Mouse (Mus musculus): ENCODE data around the gene Gbgt1. TPM values are rescaled to one million over a fixed set of nuclear protein-coding genes. Genes with fewer than 3 reads are reported as not detected.

Gene Gbgt1
- polyA plus RNA-seq, 1 experiment from 2014 or later: 1.2 TPM

GRCm38 (mm10) chr2:28522166-28522565 lies 25.5 kb downstream of the Gbgt1 start:
- no peak overlapping the region for H3K4me2 ChIP-seq (replicated peaks; ENCODE audit: low read depth, low read length)
- no peak for DNase-seq (ENCODE audit: low spot score)
- no peak for ATAC-seq
- H3K9ac ChIP-seq (replicated peaks; ENCODE audit: low read depth): no peak overlapping the region
- H3K36me3 ChIP-seq (ENCODE audit: insufficient read depth, low read length): no peaks in the 10 kb centered on the region
- H3K27me3 ChIP-seq (replicated peaks; ENCODE audit: insufficient read depth, low read length): no peaks in the 10 kb centered on the region
- no peak overlapping the region for H3K27ac ChIP-seq (ENCODE audit: low read length)
- no peak for TF ChIP-seq EP300 (IDR thresholded peaks at IDR 0.05)
- no peak for TF ChIP-seq CTCF (IDR thresholded peaks at IDR 0.05)
- H3K4me1 ChIP-seq (ENCODE audit: insufficient read depth, low read depth, low read length): peaks cover 36% of the 10 kb centered on the region
- no peak overlapping the region for H3K4me3 ChIP-seq (ENCODE audit: low read depth, low read length)
- 80% methylated on average over 4 of the region's 4 CpGs for WGBS
- H3K9me3 ChIP-seq (ENCODE audit: low read length): no peaks in the 10 kb centered on the region

- Histone ChIP-seq H3K27ac (ENCODE audit: low read length) (peak overlapping the region; percentile 76; the same call in 1 of the 2 replicates), H3K9ac (replicated peaks; ENCODE audit: low read depth) (no peak overlapping the region), H3K4me2 (replicated peaks; ENCODE audit: low read depth, low read length) (no peak overlapping the region), H3K4me3 (ENCODE audit: low read depth, low read length) (no peak overlapping the region), H3K9me3 (ENCODE audit: low read length) (no peaks in the 10 kb centered on the region), H3K27me3 (replicated peaks; ENCODE audit: insufficient read depth, low read length) (no peaks in the 10 kb centered on the region), H3K36me3 (ENCODE audit: insufficient read depth, low read length) (no peaks in the 10 kb centered on the region), H3K4me1 (ENCODE audit: insufficient read depth, low read depth, low read length) (peaks cover 30% of the 10 kb centered on the region)
- 17% methylated on average over 5 of the region's 5 CpGs for WGBS
- TF ChIP-seq EP300 (IDR thresholded peaks at IDR 0.05) (0 out of 2 replicates have a peak, but pooled peaks have one; percentile 24), CTCF (IDR thresholded peaks at IDR 0.05) (no peak)
- peak; percentile 80 for ATAC-seq
- peak; percentile 96 for DNase-seq (ENCODE audit: low spot score)
Observed at GRCm38 (mm10) chr2:28523643-28524117, 27.0 kb downstream of the Gbgt1 start.

- peak overlapping the region; percentile 76 for H3K27ac ChIP-seq (ENCODE audit: low read length)
- H3K36me3 ChIP-seq (ENCODE audit: insufficient read depth, low read length): no peaks in the 10 kb centered on the region
- no peak for TF ChIP-seq CTCF (IDR thresholded peaks at IDR 0.05)
- no peak for TF ChIP-seq EP300 (IDR thresholded peaks at IDR 0.05)
Observed at GRCm38 (mm10) chr2:28524406-28524805, 27.7 kb downstream of the Gbgt1 start.

GRCm38 (mm10) chr2:28525219-28525942 lies 28.7 kb downstream of the Gbgt1 start:
- peak; percentile 85 for ATAC-seq
- Histone ChIP-seq H3K4me3 (ENCODE audit: low read depth, low read length) (no peak overlapping the region), H3K9ac (replicated peaks; ENCODE audit: low read depth) (no peak overlapping the region; the same call in 1 of the 2 replicates), H3K36me3 (ENCODE audit: insufficient read depth, low read length) (no peaks in the 10 kb centered on the region), H3K4me1 (ENCODE audit: insufficient read depth, low read depth, low read length) (peaks cover 30% of the 10 kb centered on the region), H3K4me2 (replicated peaks; ENCODE audit: low read depth, low read length) (no peak overlapping the region), H3K27me3 (replicated peaks; ENCODE audit: insufficient read depth, low read length) (no peaks in the 10 kb centered on the region), H3K9me3 (ENCODE audit: low read length) (no peaks in the 10 kb centered on the region), H3K27ac (ENCODE audit: low read length) (peak overlapping the region; percentile 76)
- TF ChIP-seq EP300 (IDR thresholded peaks at IDR 0.05) (0 out of 2 replicates have a peak, but pooled peaks have one; percentile 49), CTCF (IDR thresholded peaks at IDR 0.05) (no peak)
- WGBS: 13% methylated on average over 11 of the region's 11 CpGs
- peak; percentile 95 for DNase-seq (ENCODE audit: low spot score)

More at GRCm38 (mm10) chr2:28524406-28524805, 27.7 kb downstream of the Gbgt1 start:
- H3K4me2 ChIP-seq (replicated peaks; ENCODE audit: low read depth, low read length): no peak overlapping the region
- peaks cover 30% of the 10 kb centered on the region for H3K4me1 ChIP-seq (ENCODE audit: insufficient read depth, low read depth, low read length)
- DNase-seq (ENCODE audit: low spot score) (no peak), ATAC-seq (no peak)
- no peaks in the 10 kb centered on the region for H3K9me3 ChIP-seq (ENCODE audit: low read length)
- WGBS: 82% methylated on average over 10 of the region's 10 CpGs
- H3K4me3 ChIP-seq (ENCODE audit: low read depth, low read length): no peak overlapping the region
- H3K27me3 ChIP-seq (replicated peaks; ENCODE audit: insufficient read depth, low read length): no peaks in the 10 kb centered on the region
- no peak overlapping the region for H3K9ac ChIP-seq (replicated peaks; ENCODE audit: low read depth)

GRCm38 (mm10) chr2:28525943-28526876 lies 29.5 kb downstream of the Gbgt1 start:
- DNase-seq (ENCODE audit: low spot score) (peak; percentile 52), ATAC-seq (peak; percentile 3; the same call in 1 of the 2 replicates)

More at GRCm38 (mm10) chr2:28525943-28526876, 29.5 kb downstream of the Gbgt1 start:
- no peak for TF ChIP-seq EP300 (IDR thresholded peaks at IDR 0.05)
- TF ChIP-seq CTCF (IDR thresholded peaks at IDR 0.05): peak; percentile 67
- Histone ChIP-seq H3K4me3 (ENCODE audit: low read depth, low read length) (no peak overlapping the region), H3K9ac (replicated peaks; ENCODE audit: low read depth) (no peak overlapping the region), H3K9me3 (ENCODE audit: low read length) (no peaks in the 10 kb centered on the region), H3K4me2 (replicated peaks; ENCODE audit: low read depth, low read length) (no peak overlapping the region; the same call in 1 of the 2 replicates), H3K4me1 (ENCODE audit: insufficient read depth, low read depth, low read length) (peaks cover 30% of the 10 kb centered on the region), H3K27me3 (replicated peaks; ENCODE audit: insufficient read depth, low read length) (no peaks in the 10 kb centered on the region), H3K36me3 (ENCODE audit: insufficient read depth, low read length) (no peaks in the 10 kb centered on the region), H3K27ac (ENCODE audit: low read length) (peak overlapping the region; percentile 76)
- 18% methylated on average over 12 of the region's 12 CpGs for WGBS

All from lung, postnatal 0 days (tissue).